Mouse (Mus musculus) thymus, adult 2 months (tissue): ENCODE measurements around the gene Dlat.

Experiments used
- CTCF ChIP-seq: fragments of 200-500 bp; IDR thresholded peaks from 2 replicates; pipeline ENCODE4 v1.5.1; 2012; ENCODE audit warnings: mild to moderate bottlenecking, control low read depth, low read length, moderate library complexity, borderline replicate concordance; ENCODE audit not compliant: control insufficient read depth, poor library complexity, insufficient read depth; ENCODE audit errors: extremely low read depth
- POLR2A ChIP-seq: fragments of 200-500 bp; IDR thresholded peaks from 2 replicates; pipeline ENCODE4 v1.6.1; 2012; ENCODE audit warnings: mild to moderate bottlenecking, low read length, control low read depth, moderate library complexity; ENCODE audit not compliant: control insufficient read depth, poor library complexity, insufficient read depth; ENCODE audit errors: extremely low read depth

DNA sequence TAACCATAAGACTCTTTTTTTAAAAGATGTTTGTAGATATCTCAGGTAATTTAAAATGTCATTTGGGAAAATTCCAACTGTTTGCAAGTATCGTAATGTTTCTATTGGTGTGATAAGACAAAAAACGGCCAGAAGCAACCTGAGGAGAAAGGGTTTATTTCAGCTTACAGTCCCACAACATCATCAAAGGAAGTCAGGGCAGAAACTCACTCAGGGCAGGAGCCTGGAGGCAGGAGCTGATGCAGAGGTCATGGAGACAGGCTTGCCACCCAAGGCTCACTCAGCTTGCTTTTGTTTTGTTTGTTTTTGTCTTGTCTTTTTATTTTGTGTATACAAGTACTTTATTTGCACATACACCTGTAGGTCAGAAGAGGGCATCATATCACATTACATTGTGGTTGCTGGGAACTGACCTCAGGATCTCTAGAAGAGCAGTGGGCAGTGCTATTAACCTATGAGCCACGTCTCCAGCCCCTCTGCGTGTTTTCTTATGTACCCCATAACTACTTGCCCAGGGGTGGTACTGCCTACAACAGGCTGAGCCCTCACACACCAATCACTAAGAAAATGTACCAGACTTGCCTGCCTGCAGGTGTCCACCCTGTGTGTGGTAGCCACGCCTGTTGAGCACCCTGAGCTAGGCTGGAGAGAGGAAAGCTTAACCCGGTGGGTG is 27.4 kb downstream of the Dlat start:
- TF ChIP-seq POLR2A (no peak), CTCF (no peak)
